Mouse (Mus musculus): ENCODE results near the gene Stab1.

DNA sequence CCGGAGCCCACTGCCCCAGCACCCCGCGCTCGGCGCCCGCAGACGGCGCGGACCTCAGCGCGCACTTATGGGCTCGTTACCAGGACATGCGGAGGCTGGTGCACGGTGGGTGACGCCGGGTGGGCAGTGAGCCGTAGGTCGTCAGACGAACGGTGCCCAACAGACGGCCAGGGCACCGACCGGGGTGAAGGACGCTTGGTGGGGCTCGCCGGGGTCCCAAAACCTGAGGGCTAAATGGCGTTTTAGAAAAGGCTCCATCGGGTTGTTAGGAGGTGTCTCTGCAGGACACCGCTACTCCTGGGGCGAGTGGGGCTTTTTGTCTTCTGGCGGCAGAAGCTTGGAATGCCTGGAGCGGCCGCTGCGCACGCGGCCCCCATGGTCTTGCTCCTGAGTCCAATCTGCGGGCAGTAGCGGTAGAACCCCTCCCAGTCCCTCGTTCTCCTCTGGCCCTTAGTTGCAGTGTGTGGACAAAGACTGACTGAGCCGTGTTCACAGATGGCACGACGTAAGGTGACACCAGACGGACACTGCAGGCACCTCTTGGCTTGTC lies 37.1 kb downstream of the Stab1 start:
- TF ChIP-seq POLR2A (IDR thresholded peaks at IDR 0.05; ENCODE audit: insufficient read depth, low read length) (no peak), CTCF (IDR thresholded peaks at IDR 0.05; ENCODE audit: low read depth, low read length) (no peak), EP300 (IDR thresholded peaks at IDR 0.05; ENCODE audit: insufficient read depth, low read depth, low read length) (no peak)
